Mouse (Mus musculus): ENCODE measurements at regions not wholly inside any gene's neighbourhood (a gene's known extent, or its start where the extent isn't known, plus 50 kb on each side); places are given as distances from the start of the nearest gene placed in this dataset.

DNA sequence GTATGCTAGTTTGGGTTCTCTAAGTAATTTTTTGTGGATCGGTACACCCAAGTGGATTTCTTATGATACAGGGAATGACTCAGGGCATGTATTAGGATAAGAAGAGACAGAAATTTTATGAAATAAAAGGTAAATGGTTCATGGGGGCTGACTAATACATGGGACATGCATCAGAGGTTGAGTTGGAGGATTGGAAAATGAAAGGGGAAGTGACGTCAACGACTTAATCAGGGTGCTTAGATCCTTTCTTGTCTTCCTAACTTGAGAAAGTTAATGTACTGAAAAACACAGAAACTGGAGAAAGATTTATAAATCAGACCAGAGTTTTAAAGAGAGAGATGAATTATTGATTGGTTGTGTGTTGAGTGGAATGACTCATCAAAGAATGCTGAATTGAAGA lies 193.8 kb downstream of the Rassf9 start:
- DNase-seq (ENCODE audit: extremely low spot score): no peak

DNA sequence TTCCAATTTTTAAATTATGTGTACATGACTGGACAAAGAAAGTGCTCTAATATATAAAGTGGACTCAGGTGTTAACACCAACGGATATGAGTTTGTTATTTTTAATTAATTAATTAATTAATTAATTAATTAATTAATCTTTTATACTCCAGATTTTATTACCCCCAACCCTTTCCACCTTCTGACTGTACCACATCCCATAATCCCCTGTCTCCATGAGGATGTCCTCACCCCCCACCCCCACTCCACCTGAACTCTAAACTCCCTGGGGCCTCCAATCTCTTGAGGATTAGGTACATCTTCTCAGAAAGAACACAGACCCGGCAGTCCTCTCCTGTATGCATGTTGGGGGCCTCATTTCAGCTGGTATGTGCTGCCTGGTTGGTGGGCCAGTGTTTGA lies 182.8 kb downstream of the Rassf9 start:
- DNase-seq (ENCODE audit: extremely low spot score): no peak

DNA sequence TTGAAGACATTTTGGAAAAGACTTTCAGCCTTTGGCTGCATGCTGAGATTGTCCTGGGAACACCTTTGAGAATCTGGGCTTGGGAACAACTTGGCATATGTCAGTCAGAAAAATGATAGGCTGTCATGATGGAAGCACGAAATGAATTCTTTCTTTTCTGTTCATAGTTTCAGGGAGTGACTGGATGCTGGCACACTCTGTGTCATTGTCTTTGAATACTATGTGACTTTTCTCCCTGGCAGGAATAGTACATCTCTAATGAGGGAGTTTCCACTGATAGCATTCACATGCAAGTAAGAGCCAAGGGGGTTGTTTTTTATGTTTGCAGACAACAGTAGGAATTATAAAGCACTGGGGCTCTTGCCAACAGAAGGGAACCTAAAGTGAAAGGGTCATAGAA lies 177.9 kb downstream of the Rassf9 start:
- no peak for DNase-seq (ENCODE audit: extremely low spot score)

DNA sequence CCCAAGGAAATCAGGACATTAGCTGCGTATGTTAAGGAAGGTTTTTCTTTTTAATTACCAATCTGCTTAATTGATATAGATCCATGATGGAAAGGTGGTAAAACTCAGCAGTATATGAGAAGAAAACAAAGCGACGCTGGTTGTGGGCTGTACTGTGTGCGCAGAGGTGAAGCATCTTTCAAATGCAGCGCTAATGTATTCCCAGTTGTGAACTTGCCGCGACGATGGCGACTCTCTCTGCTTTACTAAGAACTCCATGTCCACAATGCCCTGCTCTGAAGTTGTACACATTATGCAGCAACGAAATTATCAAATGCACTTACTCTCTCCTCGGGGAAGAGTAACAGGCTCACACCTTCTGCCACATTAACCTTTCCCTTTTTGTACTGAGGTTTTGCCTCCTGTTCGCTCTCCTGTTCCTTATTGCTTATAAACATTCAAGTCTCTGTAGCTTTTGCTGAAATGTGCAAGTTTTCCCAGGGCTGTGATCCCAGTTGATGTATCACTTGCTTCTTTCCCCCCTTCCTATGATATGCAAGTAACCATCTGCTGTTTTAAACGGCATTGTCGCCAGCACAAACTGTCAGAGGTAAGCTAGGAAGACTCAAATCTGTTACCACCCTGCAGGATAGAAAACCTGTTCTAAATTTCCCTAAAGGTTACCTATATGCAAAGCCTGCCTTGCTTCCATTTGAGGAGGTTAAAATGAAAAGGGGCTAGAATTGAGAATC lies 174.8 kb downstream of the Rassf9 start:
- no peak for DNase-seq (ENCODE audit: extremely low spot score)

DNA sequence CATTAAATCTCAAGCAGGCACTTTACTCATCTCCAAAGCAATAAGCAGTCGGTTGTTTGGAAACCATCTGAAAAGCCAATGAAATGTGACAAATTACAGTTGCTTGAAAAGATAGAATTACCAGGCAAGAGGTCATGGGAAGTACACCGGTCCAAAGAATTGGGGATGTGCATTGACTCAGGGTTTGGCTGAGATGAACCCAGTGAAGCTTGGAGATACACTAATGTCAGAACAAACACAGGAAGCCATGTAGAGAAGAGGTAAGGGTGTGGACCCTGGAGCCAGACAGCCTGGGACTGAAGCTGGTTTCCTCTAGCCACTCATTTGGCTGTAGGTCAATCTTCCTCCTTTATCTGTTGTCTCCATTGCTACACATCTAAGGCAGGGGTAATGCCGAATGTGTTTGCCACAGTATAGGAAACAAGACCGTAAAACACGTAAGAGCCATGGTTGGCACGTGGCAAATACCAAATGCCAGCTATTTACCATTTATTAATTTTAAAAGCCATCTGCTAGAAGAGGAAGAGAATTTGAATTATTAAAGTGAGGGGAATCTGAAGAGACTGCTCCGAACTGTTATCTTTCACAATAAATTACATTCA lies 173.9 kb downstream of the Rassf9 start:
- DNase-seq (ENCODE audit: extremely low spot score): no peak

DNA sequence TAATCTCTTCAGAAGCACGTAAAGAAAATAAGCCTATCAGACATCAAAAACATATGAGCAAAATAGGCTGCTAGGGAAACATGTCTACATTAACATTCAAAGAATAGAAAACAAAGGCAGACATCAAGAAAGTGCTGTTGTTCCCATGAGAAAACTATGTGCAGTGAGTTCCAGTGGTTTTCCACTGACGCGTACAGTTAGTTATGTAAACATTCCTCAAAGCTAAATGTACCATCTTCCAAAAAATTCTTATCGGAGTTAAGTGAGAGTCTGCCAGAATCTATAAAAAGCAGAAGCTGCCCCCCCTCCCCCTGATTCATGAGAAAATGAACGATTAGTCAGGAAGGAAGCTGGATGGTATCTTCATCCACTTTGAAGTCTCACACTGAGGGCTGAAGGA lies 155.3 kb downstream of the Rassf9 start:
- DNase-seq (ENCODE audit: extremely low spot score): no peak

DNA sequence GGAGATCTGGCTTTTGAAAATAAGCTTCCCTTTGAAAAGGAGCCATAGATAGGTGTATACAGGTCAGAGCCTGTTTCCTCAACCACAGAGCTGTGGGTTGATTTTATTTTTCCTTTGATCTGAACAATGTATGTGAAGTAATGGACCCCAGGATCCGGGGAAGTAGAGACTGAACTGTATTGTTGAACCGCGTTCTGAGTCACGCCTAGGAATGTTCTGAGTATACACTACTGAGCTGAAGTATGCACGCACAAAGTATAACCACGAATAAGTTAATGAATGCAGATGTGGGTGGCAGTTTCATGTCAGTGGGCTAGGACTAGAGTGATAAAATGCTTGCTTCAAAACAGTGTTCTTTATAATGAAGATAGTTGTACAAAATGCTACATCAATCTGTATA lies 147.7 kb downstream of the Rassf9 start:
- DNase-seq (ENCODE audit: extremely low spot score): no peak

DNA sequence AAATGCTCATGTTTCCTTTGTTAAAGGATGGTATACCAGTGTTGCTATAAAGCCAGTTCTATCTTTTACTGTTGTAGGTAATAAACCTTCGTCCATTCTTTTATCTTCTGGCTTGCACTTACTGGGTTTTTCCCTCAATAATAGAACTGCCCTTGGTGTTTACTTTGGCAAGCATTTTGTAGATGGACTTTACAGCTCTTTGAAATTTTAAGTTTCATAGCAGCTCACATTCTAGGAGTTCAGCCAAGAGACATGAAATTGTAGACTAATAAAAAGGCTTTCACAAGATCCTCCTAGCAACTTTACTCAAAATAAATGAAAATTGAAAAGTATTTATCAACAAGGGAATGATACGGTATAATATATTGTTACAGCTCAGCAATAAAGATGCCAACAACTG lies 124.5 kb downstream of the Rassf9 start:
- DNase-seq (ENCODE audit: extremely low spot score): no peak

DNA sequence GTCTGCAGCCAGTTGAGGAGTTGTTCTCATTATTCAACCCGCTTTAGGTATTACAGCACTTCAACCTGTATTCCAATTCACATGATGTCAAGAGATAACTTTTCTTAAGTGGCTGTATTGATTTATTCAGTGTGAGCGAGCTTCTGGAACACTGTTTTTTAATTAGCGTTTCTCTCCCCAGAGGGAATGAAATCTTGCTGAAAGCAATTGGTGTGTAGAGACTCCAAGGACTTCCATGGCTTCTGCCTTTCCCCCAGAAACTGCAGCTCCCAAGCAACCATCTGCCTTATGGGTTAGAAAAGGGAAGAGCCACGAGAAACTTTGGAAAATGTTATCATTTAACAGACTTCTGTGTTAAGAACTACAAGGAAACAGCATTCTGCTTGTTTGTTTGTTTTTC lies 121.4 kb downstream of the Rassf9 start:
- DNase-seq (ENCODE audit: extremely low spot score): no peak

DNA sequence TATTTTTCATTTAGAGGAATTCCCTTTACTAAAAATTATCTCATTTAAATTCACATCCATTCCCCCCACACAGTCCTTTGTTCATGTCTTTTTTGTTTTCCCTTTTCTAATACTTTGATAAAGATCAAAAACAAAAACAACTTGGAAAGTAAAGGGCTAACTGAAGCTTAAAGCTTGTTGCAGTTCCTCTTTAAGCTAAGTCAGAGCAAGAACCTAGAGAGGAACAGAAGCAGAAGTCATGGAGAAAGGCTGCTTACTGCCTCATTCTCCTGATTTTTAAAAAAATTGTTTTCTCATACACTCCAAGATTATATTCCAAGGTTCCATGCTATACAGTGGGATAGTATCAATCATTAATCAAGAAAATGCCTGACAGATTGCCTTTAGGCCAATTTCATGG lies 116.6 kb downstream of the Rassf9 start:
- DNase-seq (ENCODE audit: extremely low spot score): no peak

DNA sequence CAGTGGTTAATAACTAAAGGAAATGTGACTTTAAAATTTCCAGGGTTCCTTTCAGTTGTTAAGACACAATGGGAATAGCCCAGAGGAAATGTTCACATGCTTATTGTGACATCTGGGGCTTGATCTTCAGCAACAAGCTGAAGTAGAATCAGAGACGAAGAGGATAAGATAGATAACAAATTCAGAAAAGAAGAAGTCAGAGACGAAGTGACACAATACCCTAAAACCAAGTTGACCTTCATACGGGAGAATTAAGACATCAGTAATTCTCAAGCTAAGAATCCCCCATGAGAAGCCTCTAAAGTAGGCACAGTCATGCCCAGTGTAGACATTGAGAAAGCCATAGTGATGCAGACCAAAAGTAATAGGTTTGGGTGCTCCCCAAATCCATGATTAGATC lies 111.9 kb downstream of the Rassf9 start:
- DNase-seq (ENCODE audit: extremely low spot score): no peak

DNA sequence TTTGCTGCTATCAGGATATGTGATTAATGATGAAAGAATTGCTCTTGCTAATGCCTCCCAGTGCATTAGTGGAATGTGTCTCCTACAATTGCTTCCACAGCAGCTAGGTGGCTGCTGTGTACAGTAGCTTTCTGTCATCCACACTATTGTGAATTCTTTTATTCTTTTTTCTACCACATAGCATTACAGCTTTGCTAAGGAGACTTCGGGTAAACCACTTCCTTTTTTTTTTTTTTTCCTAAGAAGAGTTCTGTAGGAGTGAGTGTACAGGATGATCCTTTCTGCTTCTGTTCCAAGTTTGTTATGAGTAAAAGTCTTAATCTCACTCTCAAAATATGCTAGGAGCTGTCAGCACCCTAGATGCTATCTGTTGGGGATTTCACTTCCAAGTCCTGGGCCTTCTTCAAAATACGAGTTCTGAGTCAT lies 110.6 kb downstream of the Rassf9 start:
- DNase-seq (ENCODE audit: extremely low spot score): no peak

DNA sequence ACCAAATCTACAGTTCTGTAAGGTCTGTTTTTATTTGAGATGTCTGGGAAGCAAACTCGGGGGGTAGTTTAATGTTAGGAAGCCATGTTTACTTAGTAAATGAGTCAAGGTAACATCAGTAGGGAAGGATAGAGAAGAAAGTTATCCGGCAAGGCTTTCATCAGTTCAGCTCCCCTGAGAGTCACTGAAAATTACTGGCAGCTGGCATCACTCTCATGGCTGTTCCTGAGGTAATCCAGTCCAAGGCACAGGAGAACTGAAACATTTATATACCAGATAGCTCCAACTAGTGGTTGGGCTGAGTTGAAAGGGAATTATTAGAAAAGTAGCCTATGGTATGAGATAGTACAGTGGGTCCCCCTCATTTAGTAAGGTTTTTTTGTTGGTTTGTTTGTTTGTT lies 106.7 kb downstream of the Rassf9 start:
- no peak for DNase-seq (ENCODE audit: extremely low spot score)

DNA sequence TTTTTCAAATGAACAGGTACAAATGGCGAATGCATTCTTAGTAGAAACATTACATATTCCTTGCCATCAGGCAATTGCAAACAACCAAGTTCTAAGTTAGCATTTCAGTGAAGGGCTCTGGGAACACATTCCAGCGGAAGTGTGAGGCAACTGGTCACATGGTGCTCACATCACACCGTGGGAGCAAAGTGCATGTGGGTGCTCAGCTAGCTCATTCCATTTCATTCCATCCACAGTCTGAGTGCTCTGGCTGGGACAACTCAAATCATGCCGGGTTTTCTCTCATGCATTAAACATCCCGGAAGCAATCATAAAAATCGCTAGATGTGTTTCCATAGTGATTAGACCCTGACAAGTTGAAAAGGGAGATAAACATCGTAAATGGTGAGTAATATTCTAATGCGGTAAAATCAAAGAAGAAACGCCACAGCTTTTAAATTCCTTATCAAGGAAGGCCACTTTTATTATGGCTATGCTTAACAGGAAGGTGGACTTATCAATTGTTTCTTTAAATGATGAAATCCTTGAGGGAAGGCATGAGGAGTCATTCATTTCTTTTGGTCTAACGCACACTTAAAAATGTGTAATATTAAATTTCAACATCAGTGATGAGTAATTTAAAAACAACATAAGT lies 104.1 kb downstream of the Rassf9 start:
- no peak for DNase-seq (ENCODE audit: extremely low spot score)
